Mouse (Mus musculus) liver, postnatal 0 days (tissue): ENCODE results near the gene Elovl6.

ENCODE experiments used
- CTCF ChIP-seq: sonication (generic); IDR thresholded peaks from 2 replicates; pipeline ENCODE4 v1.5.1; 2016; ENCODE audit warnings: antibody characterized with exemption, low read depth
- EP300 ChIP-seq: IDR thresholded peaks from 2 replicates; pipeline ENCODE4 v1.6.1; 2016; ENCODE audit warnings: antibody characterized with exemption, low read depth, mild to moderate bottlenecking

GRCm38 (mm10) chr3:129620802-129621201 lies 88.6 kb downstream of the Elovl6 start:
- TF ChIP-seq EP300 = no peak
- no peak for TF ChIP-seq CTCF
